Mouse (Mus musculus) heart, adult 2 months (tissue): ENCODE measurements at regions not wholly inside any gene's neighbourhood (a gene's known extent, or its start where the extent isn't known, plus 50 kb on each side); places are given as distances from the start of the nearest gene placed in this dataset.
A peak's percentile ranks its signal among the peaks of the same experiment; 100 is the strongest.

Experiments
- DNase-seq, 2 experiments: peaks; one replicate each; pipeline ENCODE4 v3.0.0; 2021
- H3K27ac ChIP-seq: fragments of 200-600 bp; 2 replicates; pipeline ENCODE4 v1.8.1; 2022
- H3K27me3 ChIP-seq: fragments of 200-500 bp; 2 replicates; pipeline ENCODE4 v1.6.1; 2012; ENCODE audit warnings: mild to moderate bottlenecking, low read length, inconsistent platforms, mixed read lengths; ENCODE audit not compliant: control insufficient read depth, insufficient read depth
- H3K36me3 ChIP-seq: fragments of 200-500 bp; 2 replicates; pipeline ENCODE4 v1.6.1; 2012; ENCODE audit warnings: low read length, inconsistent platforms; ENCODE audit not compliant: control insufficient read depth, insufficient read depth
- H3K4me1 ChIP-seq: fragments of 200-500 bp; 2 replicates; pipeline ENCODE4 v1.6.1; 2011; ENCODE audit warnings: low read length; ENCODE audit not compliant: control insufficient read depth, insufficient read depth
- H3K4me3 ChIP-seq: fragments of 200-600 bp; 2 replicates; pipeline ENCODE4 v1.8.1; 2022
- H3K79me2 ChIP-seq: fragments of 200-500 bp; replicated peaks from 2 replicates; pipeline ENCODE4 v1.6.1; 2012; ENCODE audit warnings: mild to moderate bottlenecking, inconsistent platforms, low read length, moderate library complexity, mixed read lengths; ENCODE audit not compliant: control insufficient read depth, insufficient read depth
- H3K9ac ChIP-seq: fragments of 200-500 bp; 2 replicates; pipeline ENCODE4 v1.6.1; 2012; ENCODE audit warnings: low read depth, mild to moderate bottlenecking, control low read depth, inconsistent platforms, low read length, mixed read lengths
- CTCF ChIP-seq: fragments of 200-600 bp; IDR thresholded peaks from 2 replicates; pipeline ENCODE4 v1.8.1; 2022; ENCODE audit warnings: antibody characterized with exemption, mild to moderate bottlenecking, moderate library complexity
- EP300 ChIP-seq: fragments of 200-500 bp; IDR thresholded peaks from 2 replicates; pipeline ENCODE4 v1.6.1; 2011; ENCODE audit warnings: low read depth, low read length, control low read depth; ENCODE audit not compliant: insufficient read depth
- POLR2A ChIP-seq: fragments of 200-500 bp; IDR thresholded peaks from 2 replicates; pipeline ENCODE4 v1.6.1; 2011; ENCODE audit warnings: mild to moderate bottlenecking, low read depth, low read length, control low read depth; ENCODE audit not compliant: insufficient read depth
- WGBS: fragments of 180-500 bp; shearing (Covaris S2); methylation state at CpG from one replicate; pipeline ENCODE4 v1.1.7; 2018; 5-methylcytosine and 5-hydroxymethylcytosine counted together
- intact Hi-C: fragments of 180-260 bp; cut with DNase I; formaldehyde crosslinking; loops from one replicate; pipeline ENCODE4 v1.15.1; 2025

DNA sequence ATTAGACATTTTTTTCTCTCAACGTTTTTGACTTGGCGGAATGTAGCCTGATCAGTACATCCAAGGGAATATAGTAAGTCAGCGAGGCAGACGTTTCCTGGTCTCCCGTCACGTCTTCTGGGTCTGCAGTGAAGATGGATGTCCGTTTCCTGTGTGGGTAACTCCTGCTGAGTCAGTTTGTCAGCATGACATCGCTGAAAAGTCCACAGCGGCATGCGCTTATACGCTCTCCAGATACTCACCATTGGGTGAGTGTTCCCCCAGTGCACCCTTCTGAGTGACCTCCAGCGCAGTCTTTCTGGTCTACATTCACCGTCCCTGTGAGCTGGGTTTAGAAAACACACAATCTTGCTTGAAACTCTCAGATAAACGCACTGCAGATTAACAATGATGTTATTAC, 58.5 kb upstream of the Klf6 start:
- 34% methylated on average over 14 of the region's 14 CpGs for WGBS

GRCm38 (mm10) chr13:5803540-5804380, 57.5 kb upstream of the Klf6 start:
- DNase-seq, result peak; percentile 64 to 83

More for the DNA sequence above, 58.5 kb upstream of the Klf6 start:
- Histone ChIP-seq H3K27ac (peak overlapping the region; percentile 88), H3K4me1 (peaks cover 15% of the 10 kb centered on the region), H3K79me2 (no peaks in the 10 kb centered on the region), H3K4me3 (no peak overlapping the region), H3K27me3 (no peaks in the 10 kb centered on the region), H3K9ac (no peak overlapping the region), H3K36me3 (peaks cover 14% of the 10 kb centered on the region)
- 0 out of 2 replicates have a peak, but pooled peaks have one; percentile 64 for TF ChIP-seq EP300
- no peak for TF ChIP-seq CTCF
- no peak for TF ChIP-seq POLR2A
- intact Hi-C loops, result loop anchor here (1.0 to 5.0 kb wide), 6 partner anchors 42 to 1026 kb away; no protein-coding TSS in a partner anchor
- peak; percentile 34 to 42 for DNase-seq

DNA sequence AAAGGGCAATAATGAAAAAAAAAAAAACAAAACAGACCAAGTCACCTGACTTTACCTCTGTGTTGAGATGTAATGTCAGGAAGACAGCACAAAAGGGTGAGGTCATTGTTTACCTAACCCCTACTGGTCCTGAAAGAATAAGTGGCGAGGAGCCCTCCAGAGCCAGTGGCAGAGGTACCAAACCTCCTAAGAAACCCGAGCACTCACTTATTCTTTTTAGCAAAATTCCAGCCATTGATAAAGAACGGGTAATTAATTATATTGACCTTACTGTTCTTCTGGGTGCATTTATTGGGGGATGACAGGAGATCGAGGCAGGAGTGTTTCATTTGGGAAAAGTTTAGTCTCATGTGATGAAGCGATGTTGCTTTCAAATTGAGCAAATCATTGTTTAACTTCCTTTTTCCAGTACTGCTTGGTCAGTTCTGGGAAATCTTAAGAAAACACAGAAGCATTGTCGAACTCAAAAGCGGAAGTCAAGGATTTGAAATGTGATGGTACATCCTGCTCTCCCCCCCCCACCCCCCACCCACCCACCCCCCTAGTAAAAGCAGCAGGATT, 56.8 kb upstream of the Klf6 start:
- H3K4me3 ChIP-seq, result no peak overlapping the region
- H3K9ac ChIP-seq, result no peak overlapping the region
- 33% methylated on average over 7 of the region's 7 CpGs for WGBS
- H3K4me1 ChIP-seq, result peaks cover 15% of the 10 kb centered on the region
- TF ChIP-seq EP300 (no peak), POLR2A (no peak), CTCF (no peak)
- H3K27ac ChIP-seq, result peak overlapping the region; percentile 88
- intact Hi-C loops, result loop anchor here (2.0 to 5.0 kb wide), 4 partner anchors 14 to 462 kb away; no protein-coding TSS in a partner anchor
- DNase-seq, result peak in 1 of 2 experiments; percentile 15
- H3K36me3 ChIP-seq, result peaks cover 14% of the 10 kb centered on the region
- no peaks in the 10 kb centered on the region for H3K27me3 ChIP-seq
- H3K79me2 ChIP-seq, result no peaks in the 10 kb centered on the region

More at GRCm38 (mm10) chr13:5803540-5804380, 57.5 kb upstream of the Klf6 start:
- Histone ChIP-seq H3K79me2 (no peaks in the 10 kb centered on the region), H3K27ac (peak overlapping the region; percentile 88), H3K4me1 (peaks cover 15% of the 10 kb centered on the region), H3K4me3 (no peak overlapping the region), H3K27me3 (no peaks in the 10 kb centered on the region), H3K36me3 (peaks cover 14% of the 10 kb centered on the region), H3K9ac (no peak overlapping the region)
- no peak for TF ChIP-seq POLR2A
- no peak for TF ChIP-seq EP300
- no peak for TF ChIP-seq CTCF
- WGBS, result 19% methylated on average over 6 of the region's 6 CpGs
- intact Hi-C loops, result loop anchor here (1.0 to 5.0 kb wide), 7 partner anchors 15 to 1027 kb away; no protein-coding TSS in a partner anchor

- H3K27me3 ChIP-seq, result no peaks in the 10 kb centered on the region
- H3K27ac ChIP-seq, result no peak overlapping the region
- H3K9ac ChIP-seq, result no peak overlapping the region
- 85% methylated on average over 2 of the region's 2 CpGs for WGBS
- DNase-seq, result no peak
- H3K4me3 ChIP-seq, result no peak overlapping the region
- H3K79me2 ChIP-seq, result no peaks in the 10 kb centered on the region
- intact Hi-C loops, result no loop called here
- TF ChIP-seq POLR2A (no peak), CTCF (no peak), EP300 (no peak)
- peaks cover 10% of the 10 kb centered on the region for H3K36me3 ChIP-seq
- peaks cover 6% of the 10 kb centered on the region for H3K4me1 ChIP-seq
Measured at GRCm38 (mm10) chr13:5808380-5808779, 52.9 kb upstream of the Klf6 start.
